Mouse (Mus musculus) thymus, adult 2 months (tissue): ENCODE data around the gene Hes1.

Experiments used
- CTCF ChIP-seq: fragments of 200-500 bp; IDR thresholded peaks from 2 replicates; pipeline ENCODE4 v1.5.1; 2012; ENCODE audit warnings: mild to moderate bottlenecking, control low read depth, low read length, moderate library complexity, borderline replicate concordance; ENCODE audit not compliant: control insufficient read depth, poor library complexity, insufficient read depth; ENCODE audit errors: extremely low read depth
- POLR2A ChIP-seq: fragments of 200-500 bp; IDR thresholded peaks from 2 replicates; pipeline ENCODE4 v1.6.1; 2012; ENCODE audit warnings: mild to moderate bottlenecking, low read length, control low read depth, moderate library complexity; ENCODE audit not compliant: control insufficient read depth, poor library complexity, insufficient read depth; ENCODE audit errors: extremely low read depth

GRCm38 (mm10) chr16:30052839-30053511, 11.2 kb upstream of the Hes1 start:
- no peak for TF ChIP-seq CTCF
- no peak for TF ChIP-seq POLR2A
